Mouse (Mus musculus): Measurements from ENCODE around the gene Tmem229b.

- TF ChIP-seq CTCF (IDR thresholded peaks at IDR 0.05; ENCODE audit: low read depth, low read length): no peak
- no peak for TF ChIP-seq POLR2A (IDR thresholded peaks at IDR 0.05; ENCODE audit: extremely low read depth, insufficient read depth, low read length)
Observed at GRCm38 (mm10) chr12:79028911-79029861, 21.8 kb upstream of the Tmem229b start, which contains the start of gene Plekhh1.
